Mouse (Mus musculus): Measurements from ENCODE around the gene Gm2a.

DNA sequence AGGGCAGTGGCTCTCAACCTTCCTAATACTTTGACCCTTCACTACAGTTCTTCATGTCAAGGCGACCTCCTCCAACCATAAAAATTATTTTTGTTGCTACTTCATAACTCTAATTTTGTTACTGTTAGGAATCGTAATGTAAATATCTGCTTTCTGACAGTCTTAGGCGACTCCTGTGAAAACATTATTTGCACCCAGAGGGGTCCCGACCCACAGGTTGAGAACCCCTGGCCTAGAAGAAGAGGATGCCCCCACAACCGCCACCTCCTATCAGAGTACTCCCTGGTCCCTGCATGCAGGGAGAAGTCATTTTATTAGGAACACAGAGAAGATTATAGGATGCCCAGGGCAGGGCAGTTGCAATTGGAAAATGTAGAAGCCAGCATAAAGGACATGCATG is 26.6 kb upstream of the Gm2a start:
- TF ChIP-seq CTCF (IDR thresholded peaks at IDR 0.05; ENCODE audit: low read depth, low read length) (no peak), POLR2A (IDR thresholded peaks at IDR 0.05; ENCODE audit: borderline replicate concordance, low read depth, low read length) (no peak)

Data from bone marrow macrophage, adult 2 months (primary cell).